Mouse (Mus musculus): ENCODE measurements at regions not wholly inside any gene's neighbourhood (a gene's known extent, or its start where the extent isn't known, plus 50 kb on each side); places are given as distances from the start of the nearest gene placed in this dataset.

GRCm38 (mm10) chr2:137808401-137809230 lies 447.7 kb upstream of the Btbd3 start:
- Histone ChIP-seq H3K9me3 (replicated peaks; ENCODE audit: control insufficient read depth, insufficient read depth, low read length, poor library complexity, severe bottlenecking) (no peaks in the 10 kb centered on the region), H3K4me1 (ENCODE audit: control insufficient read depth, insufficient read depth, low read length) (no peaks in the 10 kb centered on the region), H3K36me3 (ENCODE audit: control insufficient read depth, insufficient read depth, low read length, poor library complexity, severe bottlenecking) (no peaks in the 10 kb centered on the region), H3K4me3 (ENCODE audit: low read depth, low read length) (no peak overlapping the region), H3K27me3 (ENCODE audit: control insufficient read depth, insufficient read depth, low read length, poor library complexity, severe bottlenecking) (no peaks in the 10 kb centered on the region), H3K27ac (ENCODE audit: insufficient read depth, low read length) (no peak overlapping the region), H3K9ac (ENCODE audit: low read depth, poor library complexity, severe bottlenecking) (no peak overlapping the region)
- TF ChIP-seq POLR2A (IDR thresholded peaks at IDR 0.05; ENCODE audit: insufficient read depth, low read length), result no peak
- TF ChIP-seq EP300 (IDR thresholded peaks at IDR 0.05; ENCODE audit: insufficient read depth, low read depth, low read length), result no peak
- TF ChIP-seq CTCF (IDR thresholded peaks at IDR 0.05; ENCODE audit: low read depth, low read length), result no peak

GRCm38 (mm10) chr2:137807594-137808295 lies 448.6 kb upstream of the Btbd3 start:
- H3K4me3 ChIP-seq (ENCODE audit: low read depth, low read length), result no peak overlapping the region
- H3K4me1 ChIP-seq (ENCODE audit: control insufficient read depth, insufficient read depth, low read length), result no peaks in the 10 kb centered on the region
- H3K36me3 ChIP-seq (ENCODE audit: control insufficient read depth, insufficient read depth, low read length, poor library complexity, severe bottlenecking), result no peaks in the 10 kb centered on the region
- no peak overlapping the region for H3K27ac ChIP-seq (ENCODE audit: insufficient read depth, low read length)
- H3K9ac ChIP-seq (ENCODE audit: low read depth, poor library complexity, severe bottlenecking), result no peak overlapping the region
- TF ChIP-seq EP300 (IDR thresholded peaks at IDR 0.05; ENCODE audit: insufficient read depth, low read depth, low read length) (no peak), CTCF (IDR thresholded peaks at IDR 0.05; ENCODE audit: low read depth, low read length) (no peak), POLR2A (IDR thresholded peaks at IDR 0.05; ENCODE audit: insufficient read depth, low read length) (no peak)
- H3K27me3 ChIP-seq (ENCODE audit: control insufficient read depth, insufficient read depth, low read length, poor library complexity, severe bottlenecking), result no peaks in the 10 kb centered on the region
- H3K9me3 ChIP-seq (replicated peaks; ENCODE audit: control insufficient read depth, insufficient read depth, low read length, poor library complexity, severe bottlenecking), result no peaks in the 10 kb centered on the region

GRCm38 (mm10) chr2:137794841-137795240 lies 461.5 kb upstream of the Btbd3 start:
- Histone ChIP-seq H3K4me3 (ENCODE audit: low read depth, low read length) (no peak overlapping the region), H3K9ac (ENCODE audit: low read depth, poor library complexity, severe bottlenecking) (no peak overlapping the region), H3K9me3 (replicated peaks; ENCODE audit: control insufficient read depth, insufficient read depth, low read length, poor library complexity, severe bottlenecking) (no peaks in the 10 kb centered on the region), H3K36me3 (ENCODE audit: control insufficient read depth, insufficient read depth, low read length, poor library complexity, severe bottlenecking) (no peaks in the 10 kb centered on the region), H3K4me1 (ENCODE audit: control insufficient read depth, insufficient read depth, low read length) (no peaks in the 10 kb centered on the region), H3K27ac (ENCODE audit: insufficient read depth, low read length) (no peak overlapping the region), H3K27me3 (ENCODE audit: control insufficient read depth, insufficient read depth, low read length, poor library complexity, severe bottlenecking) (no peaks in the 10 kb centered on the region)
- no peak for TF ChIP-seq EP300 (IDR thresholded peaks at IDR 0.05; ENCODE audit: insufficient read depth, low read depth, low read length)
- TF ChIP-seq CTCF (IDR thresholded peaks at IDR 0.05; ENCODE audit: low read depth, low read length), result no peak
- TF ChIP-seq POLR2A (IDR thresholded peaks at IDR 0.05; ENCODE audit: insufficient read depth, low read length), result no peak

GRCm38 (mm10) chr2:137784091-137784490 lies 472.3 kb upstream of the Btbd3 start:
- Histone ChIP-seq H3K27ac (ENCODE audit: insufficient read depth, low read length) (no peak overlapping the region), H3K4me1 (ENCODE audit: control insufficient read depth, insufficient read depth, low read length) (no peaks in the 10 kb centered on the region), H3K9me3 (replicated peaks; ENCODE audit: control insufficient read depth, insufficient read depth, low read length, poor library complexity, severe bottlenecking) (no peaks in the 10 kb centered on the region), H3K4me3 (ENCODE audit: low read depth, low read length) (no peak overlapping the region), H3K36me3 (ENCODE audit: control insufficient read depth, insufficient read depth, low read length, poor library complexity, severe bottlenecking) (no peaks in the 10 kb centered on the region), H3K9ac (ENCODE audit: low read depth, poor library complexity, severe bottlenecking) (no peak overlapping the region), H3K27me3 (ENCODE audit: control insufficient read depth, insufficient read depth, low read length, poor library complexity, severe bottlenecking) (no peaks in the 10 kb centered on the region)
- TF ChIP-seq CTCF (IDR thresholded peaks at IDR 0.05; ENCODE audit: low read depth, low read length) (no peak), POLR2A (IDR thresholded peaks at IDR 0.05; ENCODE audit: insufficient read depth, low read length) (no peak)

- TF ChIP-seq EP300 (IDR thresholded peaks at IDR 0.05; ENCODE audit: insufficient read depth, low read depth, low read length), result no peak
- no peak for TF ChIP-seq POLR2A (IDR thresholded peaks at IDR 0.05; ENCODE audit: insufficient read depth, low read length)
- no peak for TF ChIP-seq CTCF (IDR thresholded peaks at IDR 0.05; ENCODE audit: low read depth, low read length)
- Histone ChIP-seq H3K27me3 (ENCODE audit: control insufficient read depth, insufficient read depth, low read length, poor library complexity, severe bottlenecking) (no peaks in the 10 kb centered on the region), H3K4me1 (ENCODE audit: control insufficient read depth, insufficient read depth, low read length) (no peaks in the 10 kb centered on the region), H3K9ac (ENCODE audit: low read depth, poor library complexity, severe bottlenecking) (no peak overlapping the region), H3K36me3 (ENCODE audit: control insufficient read depth, insufficient read depth, low read length, poor library complexity, severe bottlenecking) (no peaks in the 10 kb centered on the region), H3K4me3 (ENCODE audit: low read depth, low read length) (no peak overlapping the region), H3K27ac (ENCODE audit: insufficient read depth, low read length) (no peak overlapping the region), H3K9me3 (replicated peaks; ENCODE audit: control insufficient read depth, insufficient read depth, low read length, poor library complexity, severe bottlenecking) (no peaks in the 10 kb centered on the region)
Observed at GRCm38 (mm10) chr2:137777430-137777829, 478.9 kb upstream of the Btbd3 start.

- Histone ChIP-seq H3K9me3 (replicated peaks; ENCODE audit: control insufficient read depth, insufficient read depth, low read length, poor library complexity, severe bottlenecking) (no peaks in the 10 kb centered on the region), H3K36me3 (ENCODE audit: control insufficient read depth, insufficient read depth, low read length, poor library complexity, severe bottlenecking) (no peaks in the 10 kb centered on the region), H3K4me1 (ENCODE audit: control insufficient read depth, insufficient read depth, low read length) (no peaks in the 10 kb centered on the region), H3K4me3 (ENCODE audit: low read depth, low read length) (no peak overlapping the region), H3K9ac (ENCODE audit: low read depth, poor library complexity, severe bottlenecking) (no peak overlapping the region), H3K27me3 (ENCODE audit: control insufficient read depth, insufficient read depth, low read length, poor library complexity, severe bottlenecking) (no peaks in the 10 kb centered on the region), H3K27ac (ENCODE audit: insufficient read depth, low read length) (no peak overlapping the region)
- no peak for TF ChIP-seq CTCF (IDR thresholded peaks at IDR 0.05; ENCODE audit: low read depth, low read length)
- no peak for TF ChIP-seq EP300 (IDR thresholded peaks at IDR 0.05; ENCODE audit: insufficient read depth, low read depth, low read length)
- no peak for TF ChIP-seq POLR2A (IDR thresholded peaks at IDR 0.05; ENCODE audit: insufficient read depth, low read length)
Observed at GRCm38 (mm10) chr2:137764785-137765184, 491.6 kb upstream of the Btbd3 start.
